Mouse (Mus musculus): Measurements from ENCODE around the gene Trpm2.

The Trpm2 gene

GRCm38 (mm10) chr10:77902894-77903715, 67.3 kb downstream of the Trpm2 start:
- no peak for DNase-seq (ENCODE audit: low spot score in 2 of 2)

DNA sequence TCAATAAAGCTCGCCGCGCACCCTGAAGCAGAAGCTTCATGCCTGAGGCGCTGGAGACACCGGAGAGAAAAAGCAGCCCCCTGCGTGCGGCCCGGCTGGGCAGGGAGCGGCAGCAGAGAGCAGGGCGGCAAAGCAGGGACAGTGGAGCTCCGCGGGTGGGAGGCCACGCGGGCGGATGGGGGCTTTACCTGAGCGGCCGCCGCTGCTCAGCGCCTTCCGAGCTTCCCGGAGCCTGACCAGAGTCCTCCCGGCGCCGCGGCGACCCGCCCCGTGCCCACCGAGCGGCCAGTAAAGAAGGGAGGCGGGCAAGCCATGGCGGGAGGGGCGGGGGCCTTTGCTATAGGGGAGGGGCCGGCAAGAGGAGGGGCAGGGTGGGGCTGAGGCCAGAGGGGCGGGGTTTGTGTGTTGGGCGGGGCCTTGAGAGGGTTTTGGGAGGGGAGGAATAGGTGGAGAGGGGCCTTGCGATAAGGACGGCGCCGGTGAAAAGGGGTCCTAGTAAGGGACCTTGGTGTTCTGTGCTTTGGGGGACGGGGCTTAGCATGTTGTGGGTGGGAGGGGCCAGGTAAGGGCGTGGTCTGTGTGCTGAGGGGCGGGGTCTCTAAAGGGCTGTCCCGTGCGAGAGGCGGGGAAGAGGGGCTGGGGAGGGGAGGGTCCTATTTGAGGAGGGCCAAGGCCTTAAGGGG, 68.0 kb downstream of the Trpm2 start, which contains the start of gene Lrrc3:
Gene Lrrc3 (minus strand): TSS at position 326 of the 683 bp plus-strand sequence.
- DNase-seq (ENCODE audit: low spot score in 2 of 2) = peak; percentile 4 to 18

GRCm38 (mm10) chr10:77901871-77902210, 68.5 kb downstream of the Trpm2 start:
- no peak for DNase-seq (ENCODE audit: low spot score in 2 of 2)

GRCm38 (mm10) chr10:77900903-77901818, 69.2 kb downstream of the Trpm2 start:
- DNase-seq (ENCODE audit: low spot score in 2 of 2) = no peak

DNA sequence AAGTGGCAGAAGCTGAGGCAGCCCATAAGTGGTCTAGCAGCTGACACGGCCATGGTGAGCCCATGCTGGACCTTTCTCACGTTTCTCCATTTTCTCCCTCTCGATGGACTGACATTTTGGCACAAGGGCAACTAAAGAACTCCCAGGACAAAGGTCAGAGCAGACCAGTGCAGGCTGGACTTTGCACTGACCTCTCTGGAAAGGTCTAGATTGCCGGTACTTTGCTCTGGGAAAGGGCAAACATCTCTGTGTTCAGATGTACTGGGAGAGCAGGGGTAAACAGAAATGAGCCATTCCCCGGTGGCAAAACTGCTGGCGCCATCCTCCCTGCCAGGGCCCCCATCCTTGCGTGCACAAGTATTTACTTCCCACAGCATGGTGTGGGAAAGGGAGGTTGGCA, 70.2 kb downstream of the Trpm2 start:
- no peak for DNase-seq (ENCODE audit: low spot score in 2 of 2)

- DNase-seq (ENCODE audit: low spot score in 2 of 2) = no peak
These were observed 74.8 kb downstream of the Trpm2 start for GRCm38 (mm10) chr10:77895562-77895961.

GRCm38 (mm10) chr10:77890987-77891565, 79.3 kb downstream of the Trpm2 start:
- no peak for DNase-seq (ENCODE audit: low spot score in 2 of 2)

DNA sequence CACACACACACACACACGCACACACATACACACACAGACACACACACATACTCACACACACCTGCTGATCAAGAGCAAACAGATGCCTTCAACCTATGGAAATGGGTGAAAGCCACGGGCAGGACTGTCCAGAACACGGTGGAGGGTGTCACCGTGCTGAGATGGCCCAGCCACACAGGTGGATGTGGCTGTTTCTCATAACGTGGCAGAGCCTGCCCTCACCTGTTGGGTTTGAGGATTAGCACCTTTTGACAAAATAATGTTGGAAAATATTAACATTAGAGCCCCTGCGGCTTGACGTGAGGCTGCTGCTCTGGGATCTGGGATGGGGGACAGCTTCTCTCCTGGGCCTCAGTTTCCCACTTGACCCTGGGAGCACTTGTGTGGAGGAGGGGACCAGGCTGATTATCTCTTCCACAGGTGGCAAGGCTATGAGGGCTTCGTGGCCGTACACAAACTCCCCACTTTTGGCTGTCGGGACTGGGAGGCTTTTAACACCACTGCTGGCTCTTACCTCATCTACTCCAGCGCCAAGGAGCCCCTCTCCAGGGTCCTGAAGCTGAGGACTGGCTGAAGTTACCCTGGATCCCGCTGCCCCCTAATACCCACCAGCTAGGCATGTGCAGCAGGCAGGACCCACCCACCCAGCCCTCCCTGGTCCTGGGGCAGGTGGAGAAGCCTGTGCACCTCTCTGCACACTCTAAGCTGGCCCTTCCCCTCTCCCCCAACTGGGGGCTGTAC, 84.2 kb downstream of the Trpm2 start:
- DNase-seq (ENCODE audit: low spot score in 2 of 2) = no peak

GRCm38 (mm10) chr10:77882553-77882952, 87.8 kb downstream of the Trpm2 start:
- no peak for DNase-seq (ENCODE audit: low spot score in 2 of 2)

DNA sequence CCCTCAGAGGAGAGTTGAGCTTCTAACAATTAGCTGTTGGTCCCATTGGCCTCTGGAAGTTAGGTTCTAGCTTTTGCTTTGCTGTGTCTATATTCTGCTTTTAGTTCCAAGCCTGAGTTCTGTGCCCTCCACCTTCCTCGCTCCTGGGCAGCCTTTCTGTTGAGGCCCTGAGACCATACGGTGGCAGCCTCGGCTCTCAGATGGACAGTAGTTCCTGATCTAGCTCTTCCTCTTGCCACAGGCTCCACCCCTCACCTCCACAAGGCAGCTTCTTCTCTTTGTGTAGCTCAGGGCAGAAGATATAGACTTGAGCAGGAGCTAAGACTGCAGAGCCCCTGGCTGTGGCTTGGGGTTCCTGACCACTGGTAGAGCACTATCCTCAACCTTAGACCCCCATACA, 90.1 kb downstream of the Trpm2 start:
- DNase-seq (ENCODE audit: low spot score in 2 of 2) = no peak

- peak in 1 of 2 experiments; percentile 33 for DNase-seq (ENCODE audit: low spot score in 2 of 2)
These were observed 91.4 kb downstream of the Trpm2 start for GRCm38 (mm10) chr10:77878985-77879384.

DNA sequence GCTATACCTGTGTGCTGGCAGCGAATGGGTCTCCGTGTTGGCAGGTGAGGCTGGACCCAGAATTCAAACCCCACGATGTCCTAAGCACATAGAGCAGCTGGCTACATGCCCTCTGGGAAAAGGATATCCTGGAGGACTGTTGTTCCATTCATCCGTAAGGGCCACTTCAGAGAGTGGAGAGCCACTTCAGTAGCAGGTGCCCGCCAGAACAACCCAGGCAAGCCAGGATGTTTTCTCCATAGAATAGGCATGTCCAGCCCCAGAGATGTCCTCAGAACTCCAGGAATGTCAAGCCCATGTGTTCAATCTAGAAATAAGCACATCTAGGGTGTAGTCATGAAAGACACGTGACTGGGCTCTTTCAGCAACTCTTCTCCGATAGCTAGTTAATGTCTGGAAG, 100.7 kb downstream of the Trpm2 start:
- no peak for DNase-seq (ENCODE audit: low spot score in 2 of 2)

DNA sequence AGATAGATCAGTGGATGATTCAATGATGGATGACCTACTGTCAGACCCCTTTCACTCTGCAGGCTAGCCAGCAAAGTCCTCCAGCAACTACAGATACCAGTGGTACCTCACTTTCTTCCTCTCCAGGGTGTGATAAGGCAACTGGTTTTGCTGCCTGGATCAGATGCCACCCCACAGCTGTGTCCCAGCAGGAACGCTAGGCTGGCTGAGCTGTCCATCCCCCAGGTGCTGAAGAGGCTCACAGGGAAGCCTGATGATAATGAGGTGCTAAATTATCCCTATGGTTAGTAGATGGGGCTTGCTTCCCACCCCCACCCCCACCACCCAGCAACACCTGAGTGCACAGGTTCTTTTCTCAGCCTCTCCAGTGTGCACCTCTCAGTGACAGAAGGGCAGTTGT, 102.8 kb downstream of the Trpm2 start:
- DNase-seq (ENCODE audit: low spot score in 2 of 2) = no peak

- DNase-seq (ENCODE audit: low spot score in 2 of 2) = no peak
These were observed 105.6 kb downstream of the Trpm2 start for GRCm38 (mm10) chr10:77864762-77865143.

- DNase-seq (ENCODE audit: low spot score in 2 of 2) = peak; percentile 27 to 35
These were observed 106.1 kb downstream of the Trpm2 start for GRCm38 (mm10) chr10:77864067-77864761.

DNA sequence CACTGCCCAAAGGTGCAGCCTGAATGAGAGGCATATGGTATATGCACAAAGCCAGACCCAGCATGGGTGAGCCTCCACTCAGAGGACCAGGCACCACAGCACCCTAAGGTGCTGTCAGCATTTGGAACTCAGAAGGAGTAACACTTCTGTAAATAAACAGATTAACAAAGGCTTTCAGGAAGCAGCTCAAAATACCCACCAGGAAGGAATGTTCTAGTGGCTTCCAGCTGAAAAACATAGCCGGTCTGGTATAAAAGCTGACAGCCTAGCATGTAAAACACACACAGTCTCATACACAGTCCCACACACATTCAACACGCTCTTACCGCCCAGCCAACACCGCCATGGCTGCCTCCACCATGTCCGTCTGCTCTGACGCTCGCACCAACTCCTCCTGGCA, 108.7 kb downstream of the Trpm2 start, which contains the start of gene Gm3285:
Gene Gm3285 (plus strand): TSS at position 301 of the 400 bp plus-strand sequence.
- no peak for DNase-seq (ENCODE audit: low spot score in 2 of 2)
